Mouse (Mus musculus) C2C12 (cell line): Measurements from ENCODE around the gene Ets1.

Source experiments
- CTCF ChIP-seq: IDR thresholded peaks from one replicate; pipeline ENCODE4 v1.5.1; 2011; ENCODE audit not compliant: control insufficient read depth, insufficient read depth, insufficient read length
- FOSL1 ChIP-seq: IDR thresholded peaks from one replicate; pipeline ENCODE4 v1.8.0; 2011; ENCODE audit warnings: mild to moderate bottlenecking, low read length; ENCODE audit not compliant: poor library complexity, insufficient read depth, severe bottlenecking
- MAX ChIP-seq: IDR thresholded peaks from one replicate; pipeline ENCODE4 v1.6.1; 2011; ENCODE audit warnings: mild to moderate bottlenecking, control low read depth
- MYOG ChIP-seq: IDR thresholded peaks from one replicate; pipeline ENCODE4 v1.6.1; 2011; ENCODE audit not compliant: control insufficient read depth, insufficient read length; ENCODE audit errors: extremely low read depth
- USF1 ChIP-seq: IDR thresholded peaks from one replicate; pipeline ENCODE4 v1.6.1; 2011; ENCODE audit warnings: low read depth, mild to moderate bottlenecking, control low read depth, moderate library complexity

GRCm38 (mm10) chr9:32717268-32717920 is 81.4 kb downstream of the Ets1 start:
- no peak for TF ChIP-seq CTCF
- TF ChIP-seq MYOG, result no peak
- TF ChIP-seq FOSL1, result no peak
- TF ChIP-seq USF1, result no peak
- no peak for TF ChIP-seq MAX
